Mouse (Mus musculus): ENCODE measurements around the gene Taok1.

- TF ChIP-seq CTCF (IDR thresholded peaks at IDR 0.05; ENCODE audit: low read depth), result no peak
- TF ChIP-seq EP300 (optimal IDR thresholded peaks at IDR 0.05), result no peak
Measured at GRCm38 (mm10) chr11:77492311-77492871, 115.2 kb downstream of the Taok1 start.

Data from stomach, postnatal 0 days (tissue).